Mouse (Mus musculus) Patski (cell line): ENCODE measurements at regions not wholly inside any gene's neighbourhood (a gene's known extent, or its start where the extent isn't known, plus 50 kb on each side); places are given as distances from the start of the nearest gene placed in this dataset.
"Not testable (repeated sequence)": the region's sequence is repeated elsewhere in the genome, so short reads cannot be mapped to it uniquely, and the experiment has no call there.

Experiments used
- ATAC-seq: fragments of 100-300 bp; one replicate; pipeline ENCODE4 v1.8.0; 2021
- CTCF ChIA-PET: fragments of 350-600 bp; sonication (Branson Sonifier 250); formaldehyde crosslinking; loops from one replicate; lab custom pipeline; 2022; ENCODE audit warnings: inconsistent platforms; lab: Charles Lee
- POLR2A ChIA-PET: fragments of 350-600 bp; sonication (Branson Sonifier 250); formaldehyde crosslinking; loops from one replicate; lab custom pipeline; 2022; ENCODE audit warnings: antibody characterized with exemption, inconsistent platforms; lab: Charles Lee
- DNase-seq: peaks from one replicate; pipeline ENCODE4 v3.0.0-alpha.2; 2011; ENCODE audit warnings: low read depth, low spot score
- H3K27me3 ChIP-seq: fragments of 371-371 bp; one replicate; pipeline ENCODE4 v1.5.1; 2021
- CTCF ChIP-seq: fragments of 100-300 bp; IDR thresholded peaks from one replicate; pipeline ENCODE4 v1.5.1; 2021
- in situ Hi-C: fragments of 300-500 bp; cut with MboI; formaldehyde crosslinking; loops from 3 replicates; pipeline ENCODE4 v1.11.1; 2018; ENCODE audit warnings: low pct_unique_long_range_greater_than_20kb, mixed read lengths

DNA sequence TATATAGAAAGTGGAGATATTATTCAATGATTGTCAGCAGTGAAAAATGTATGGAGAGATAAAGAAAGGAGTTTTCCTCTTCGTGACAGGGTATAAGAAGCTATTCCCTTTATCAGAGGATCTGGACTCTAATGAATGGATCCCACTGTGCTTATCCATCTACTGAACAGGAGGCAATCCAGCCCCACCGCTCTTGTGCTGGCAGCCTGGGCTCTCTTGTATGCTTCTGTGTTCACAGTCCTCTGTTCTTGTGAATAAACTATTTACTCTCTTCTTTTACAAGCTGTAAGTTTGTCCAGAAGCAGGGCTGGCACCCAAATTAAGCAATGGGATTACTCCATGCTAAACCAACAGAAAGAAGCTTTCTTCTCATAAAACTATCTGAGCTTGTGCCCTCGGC lies 401.8 kb downstream of the Tlr4 start:
- CTCF ChIA-PET: interaction anchor here (1.7 kb wide), 1 partner anchor 44 kb away, joined by 4 read pairs; no protein-coding TSS in a partner anchor
- POLR2A ChIA-PET: no interaction called here
- no peaks in the 10 kb centered on the region for H3K27me3 ChIP-seq
- no peak for ATAC-seq
- DNase-seq: no peak
- in situ Hi-C loops: no loop called here
- TF ChIP-seq CTCF: no peak

DNA sequence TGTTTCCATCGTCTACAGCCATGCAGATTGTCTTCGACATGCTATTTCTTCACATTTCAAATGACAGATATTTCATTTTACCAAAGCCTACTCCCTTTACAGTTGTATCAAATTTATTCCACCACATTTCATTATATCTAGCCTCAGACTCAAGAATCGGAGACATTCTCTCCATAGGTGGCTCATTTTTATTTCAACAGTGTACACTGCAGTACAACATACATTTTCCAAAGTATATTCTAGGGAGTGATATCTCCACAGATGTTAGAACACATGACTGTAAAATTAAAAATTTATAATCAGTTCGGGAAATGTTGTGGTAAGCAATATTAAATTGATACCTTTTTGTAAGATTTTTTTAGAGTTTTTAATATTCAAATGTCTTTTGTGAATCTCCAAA lies 446.2 kb downstream of the Tlr4 start:
- no peak for ATAC-seq
- TF ChIP-seq CTCF: no peak
- CTCF ChIA-PET: interaction anchor here (1.8 kb wide), 1 partner anchor 45 kb away, joined by 4 read pairs; no protein-coding TSS in a partner anchor

DNA sequence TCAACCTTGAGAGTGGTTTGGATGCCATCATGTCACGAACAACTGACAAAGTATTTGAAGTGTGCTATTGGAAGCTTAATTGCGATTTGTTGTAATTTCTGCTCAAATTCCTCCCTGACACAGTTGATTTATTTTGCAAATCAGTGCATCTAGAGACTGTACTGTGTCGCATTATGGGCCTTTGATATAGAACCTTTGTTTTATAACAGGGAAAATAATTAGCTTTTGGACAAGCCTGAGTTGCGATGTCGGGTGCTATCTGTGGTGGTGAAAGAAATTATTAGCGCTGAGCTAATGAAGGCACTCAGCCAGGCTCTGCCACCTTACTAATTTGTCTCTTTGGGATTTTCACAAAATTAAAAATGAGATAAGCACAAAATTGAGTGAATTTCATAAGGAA lies 473.6 kb downstream of the Tlr4 start:
- ATAC-seq (no peak), DNase-seq (no peak)
- TF ChIP-seq CTCF: no peak
- ChIA-PET POLR2A (no interaction called here), CTCF (no interaction called here)
- H3K27me3 ChIP-seq: no peaks in the 10 kb centered on the region
- in situ Hi-C loops: no loop called here

More for the DNA sequence above, 446.2 kb downstream of the Tlr4 start:
- in situ Hi-C loops: no loop called here
- no peak for DNase-seq
- POLR2A ChIA-PET: no interaction called here
- no peaks in the 10 kb centered on the region for H3K27me3 ChIP-seq

DNA sequence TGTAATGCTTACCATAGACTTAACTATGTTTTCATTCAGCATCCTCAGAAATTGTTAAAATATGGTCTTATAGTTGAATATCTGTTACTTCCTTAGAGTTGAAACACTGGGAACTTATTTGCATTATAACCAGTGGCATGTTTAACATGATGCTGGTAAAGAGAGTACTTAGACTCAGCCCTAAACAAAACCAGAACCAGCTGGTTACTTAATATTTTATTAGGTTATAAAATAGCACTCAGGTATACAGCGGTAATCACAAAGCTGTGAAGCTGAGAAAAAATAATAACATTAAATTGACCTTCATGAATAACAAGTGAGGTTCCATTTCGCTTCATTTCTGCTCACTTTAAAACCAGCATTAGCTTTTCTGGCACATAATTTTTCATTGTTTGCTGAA lies 474.4 kb downstream of the Tlr4 start:
- ATAC-seq (no peak), DNase-seq (no peak)
- in situ Hi-C loops: no loop called here
- CTCF ChIA-PET: interaction anchor here (0.7 kb wide), 1 partner anchor 429 kb away, joined by 3 read pairs; no protein-coding TSS in a partner anchor
- POLR2A ChIA-PET: no interaction called here
- no peaks in the 10 kb centered on the region for H3K27me3 ChIP-seq
- no peak for TF ChIP-seq CTCF

DNA sequence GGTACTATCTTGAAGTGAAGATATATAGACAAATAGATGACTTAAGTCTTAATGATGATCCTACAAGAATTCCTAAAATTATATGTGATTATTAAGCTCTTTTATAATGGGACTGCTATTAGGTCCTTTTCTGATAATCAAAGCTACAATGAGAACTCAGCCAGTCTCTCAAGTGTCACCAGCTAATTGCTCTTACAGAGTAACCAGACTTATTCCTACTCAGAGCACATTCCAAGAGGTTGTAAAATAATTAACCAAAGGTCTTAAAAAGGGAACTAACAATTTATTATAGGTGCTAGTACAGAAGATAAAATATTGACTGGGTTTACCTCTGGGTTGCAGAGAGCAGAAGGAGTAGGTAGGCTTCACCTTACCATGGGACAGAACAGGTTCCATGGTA lies 492.7 kb downstream of the Tlr4 start:
- H3K27me3 ChIP-seq, DNase-seq, in situ Hi-C loops, CTCF ChIA-PET, ATAC-seq, POLR2A ChIA-PET: not testable (repeated sequence)
